Mouse (Mus musculus) testis, postnatal 10 days (tissue): ENCODE data around the gene Olfr458.
"Not testable (repeated sequence)": the region's sequence is repeated elsewhere in the genome, so short reads cannot be mapped to it uniquely, and the experiment has no call there.

ENCODE experiments used
- DNase-seq: peaks from one replicate; pipeline ENCODE4 v3.0.0; 2021; ENCODE audit warnings: low spot score

The Olfr458 gene

GRCm38 (mm10) chr6:42465096-42465495, at the start of gene Olfr458:
Olfr458 (minus strand) TSS chr6:42465196.
- DNase-seq: no peak

GRCm38 (mm10) chr6:42513461-42513860, 48.5 kb upstream of the Olfr458 start:
- DNase-seq: no peak

DNA sequence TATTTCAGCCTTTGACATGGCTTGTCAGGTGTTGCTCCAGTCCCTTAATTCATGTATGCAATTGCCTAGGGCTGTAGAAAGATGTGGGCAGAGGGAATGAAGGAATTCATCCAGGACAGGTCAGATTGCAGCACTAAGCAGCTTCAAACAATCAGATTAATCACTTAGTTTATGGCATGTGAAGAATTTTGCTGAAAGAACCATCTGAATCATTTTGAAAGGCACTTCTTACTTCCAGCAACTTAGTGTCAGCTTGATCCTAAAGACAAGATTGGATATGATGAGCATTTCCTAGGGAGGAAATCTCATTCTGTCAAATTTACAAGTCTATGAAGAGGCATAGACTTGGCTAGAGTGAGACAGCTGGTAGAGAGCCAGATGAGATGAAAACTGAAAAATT, 44.3 kb upstream of the Olfr458 start:
- DNase-seq: no peak

DNA sequence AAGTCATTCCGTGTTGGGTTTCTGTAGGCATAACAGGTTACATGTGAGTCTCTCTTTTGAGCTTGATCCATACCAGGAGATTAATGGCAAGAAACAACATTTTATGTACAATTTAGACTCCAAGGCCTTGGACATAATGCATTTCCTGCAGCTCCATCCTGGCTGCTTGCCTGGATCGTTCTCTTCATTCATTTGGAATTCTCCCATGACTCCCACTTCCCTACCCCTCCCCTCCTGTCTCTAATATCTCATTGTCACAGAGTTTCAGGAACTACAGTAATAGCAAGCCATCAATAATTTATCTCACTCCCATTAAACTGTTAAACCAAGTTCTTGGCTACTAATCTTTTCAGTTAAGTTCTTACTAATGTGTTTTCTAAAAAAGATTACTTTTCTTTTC, 38.5 kb upstream of the Olfr458 start:
- DNase-seq: no peak

- DNase-seq: no peak
These were observed 24.7 kb upstream of the Olfr458 start for GRCm38 (mm10) chr6:42489731-42490130.

DNA sequence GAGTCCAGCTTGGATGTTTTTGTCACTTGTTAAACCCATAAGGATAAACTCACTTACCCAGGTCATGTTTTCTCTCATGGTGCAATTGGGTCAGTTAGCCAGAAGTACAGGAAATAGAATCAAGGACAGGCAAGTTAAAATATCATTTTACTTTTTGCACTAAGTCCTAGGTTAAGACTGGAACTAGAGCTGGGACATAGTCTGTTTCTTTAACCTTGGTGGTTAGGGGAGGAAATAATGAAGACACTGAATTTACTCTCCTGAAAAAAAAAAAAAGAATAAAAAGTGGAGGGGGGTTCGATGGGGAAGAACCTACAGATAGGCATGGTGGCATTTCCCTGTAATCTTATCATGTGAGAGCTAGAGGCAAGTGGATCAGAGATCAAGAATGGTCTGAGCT, 22.1 kb upstream of the Olfr458 start, which contains the start of gene Olfr456:
Gene Olfr456 (minus strand): TSS at position 101 of the 400 bp plus-strand sequence.
- no peak for DNase-seq

GRCm38 (mm10) chr6:42484633-42485032, 19.6 kb upstream of the Olfr458 start:
- DNase-seq: no peak

DNA sequence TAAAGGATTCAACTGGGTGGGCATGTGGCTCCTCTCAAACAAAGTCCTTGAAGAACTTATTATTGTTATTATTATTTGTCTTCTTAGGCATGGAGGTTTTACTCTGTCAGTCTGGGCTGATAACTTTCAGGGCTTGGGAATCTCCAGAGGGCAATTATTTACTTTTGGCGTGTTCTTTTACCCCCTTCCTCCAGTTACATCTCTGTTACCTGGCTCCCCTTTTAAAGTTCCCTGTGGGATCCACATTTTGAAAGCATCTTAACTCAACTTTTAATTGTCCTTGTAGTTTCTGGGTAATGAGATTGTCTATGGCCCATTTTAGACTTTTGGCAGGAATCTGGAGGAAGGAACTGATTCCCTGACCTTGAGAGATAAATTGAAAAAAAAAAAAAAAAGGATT, 11.2 kb upstream of the Olfr458 start, which contains the start of gene Olfr457:
Gene Olfr457 (minus strand): TSS at position 101 of the 400 bp plus-strand sequence.
- DNase-seq: no peak

DNA sequence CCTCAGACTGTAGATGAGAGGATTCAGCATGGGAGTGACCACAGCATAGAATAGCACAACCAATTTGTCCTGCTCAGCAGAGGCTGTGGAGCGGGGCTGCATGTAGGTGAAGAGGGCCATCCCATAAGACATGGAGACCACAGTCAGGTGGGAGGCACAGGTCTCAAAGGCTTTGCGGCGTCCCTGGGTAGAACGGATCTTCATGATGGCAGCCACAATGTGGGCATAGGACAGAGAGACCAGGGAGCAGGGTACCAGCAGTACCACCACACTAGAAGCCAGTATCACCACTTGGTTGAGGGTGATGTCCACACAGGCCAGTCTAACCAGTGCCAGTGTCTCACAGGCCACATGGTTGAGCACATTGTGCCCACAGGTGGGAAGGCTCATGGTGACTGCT, 6.3 kb upstream of the Olfr458 start:
- not testable (repeated sequence) for DNase-seq

- no peak for DNase-seq
These were observed 5.5 kb upstream of the Olfr458 start for GRCm38 (mm10) chr6:42470542-42470941.

- no peak for DNase-seq
These were observed 17.6 kb downstream of the Olfr458 start for GRCm38 (mm10) chr6:42447381-42447780.

DNA sequence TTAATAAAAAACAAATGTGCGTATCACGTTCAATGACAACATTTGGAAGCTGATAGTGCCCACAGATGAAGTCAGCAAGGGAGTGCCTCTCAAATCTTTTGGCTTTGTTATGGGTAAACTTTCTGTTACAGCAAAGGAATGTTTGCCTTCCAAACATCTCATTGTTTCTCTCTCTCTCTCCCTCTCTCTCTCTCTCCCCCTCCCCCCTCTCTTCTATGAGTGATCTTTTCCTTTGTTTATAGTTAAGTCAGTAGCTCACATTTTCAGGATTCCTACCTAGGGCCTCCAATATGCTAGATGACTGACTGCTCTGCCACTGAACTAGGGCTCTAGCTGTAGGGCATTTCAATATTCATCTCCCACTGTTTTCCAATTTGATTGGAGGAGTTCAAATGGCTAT, 20.5 kb downstream of the Olfr458 start:
- DNase-seq: no peak

DNA sequence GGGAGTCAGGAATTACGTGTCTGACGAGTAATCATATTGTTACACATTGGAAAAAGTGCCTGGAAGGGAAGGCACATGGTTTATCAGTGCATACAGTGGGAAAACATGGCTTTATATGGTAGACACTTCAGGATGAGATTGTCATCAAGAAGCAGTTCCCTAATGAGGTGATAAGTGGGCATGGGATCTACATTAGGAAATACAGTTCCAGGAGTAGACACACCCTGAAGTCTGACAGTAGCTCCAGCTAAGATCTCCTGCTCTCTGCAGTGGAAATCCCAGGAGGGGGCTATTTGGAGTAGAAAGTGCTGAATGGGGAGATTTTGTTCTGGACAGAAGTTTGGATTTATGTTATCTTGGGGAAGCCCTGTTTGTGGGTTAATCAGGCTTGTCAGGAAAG, 23.6 kb downstream of the Olfr458 start:
- no peak for DNase-seq

DNA sequence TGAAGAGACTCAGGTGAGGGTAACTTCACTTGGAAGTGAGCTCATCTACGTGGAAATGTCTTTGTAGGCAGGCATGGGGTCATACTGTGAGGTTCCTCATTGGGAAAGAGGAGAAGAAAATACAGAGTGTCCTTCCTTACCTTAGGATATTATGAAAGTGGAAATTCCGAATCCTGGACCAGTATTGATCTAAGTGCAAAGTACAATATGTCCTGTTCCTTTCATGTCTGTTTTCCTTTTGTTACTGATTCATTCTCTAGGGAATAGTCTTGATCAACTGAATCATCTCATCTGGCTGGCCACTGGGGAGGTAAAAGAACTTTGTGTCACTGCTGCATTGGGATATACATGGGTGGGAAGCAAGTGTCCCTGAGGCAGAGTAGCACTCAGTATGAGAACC, 29.5 kb downstream of the Olfr458 start:
- DNase-seq: no peak

- no peak for DNase-seq
These were observed 30.6 kb downstream of the Olfr458 start, which contains the start of gene Tas2r126 for GRCm38 (mm10) chr6:42434446-42434845. Tas2r126 (plus strand) TSS chr6:42434535.

GRCm38 (mm10) chr6:42433554-42433953, 31.4 kb downstream of the Olfr458 start:
- DNase-seq: no peak

GRCm38 (mm10) chr6:42426337-42426736, 38.7 kb downstream of the Olfr458 start:
- DNase-seq: no peak

DNA sequence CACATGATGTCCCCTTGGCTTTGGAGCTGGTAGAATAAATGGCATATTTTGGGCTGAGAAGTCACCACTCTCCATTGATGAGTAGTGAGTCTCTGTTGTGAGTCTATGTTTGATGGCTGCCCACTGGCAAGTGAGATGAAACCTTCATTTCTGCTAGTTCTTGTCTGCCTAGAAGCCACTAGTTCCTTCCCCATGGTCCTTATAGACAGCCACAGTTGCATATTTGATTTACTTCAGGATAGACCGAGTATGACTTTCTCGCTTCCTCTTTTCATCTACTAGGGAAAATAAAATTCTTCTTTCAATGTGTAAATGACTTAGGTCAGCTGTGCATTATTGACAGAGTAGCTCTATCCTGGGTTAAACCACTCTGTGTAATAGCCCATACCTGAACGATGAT, 40.5 kb downstream of the Olfr458 start:
- no peak for DNase-seq

DNA sequence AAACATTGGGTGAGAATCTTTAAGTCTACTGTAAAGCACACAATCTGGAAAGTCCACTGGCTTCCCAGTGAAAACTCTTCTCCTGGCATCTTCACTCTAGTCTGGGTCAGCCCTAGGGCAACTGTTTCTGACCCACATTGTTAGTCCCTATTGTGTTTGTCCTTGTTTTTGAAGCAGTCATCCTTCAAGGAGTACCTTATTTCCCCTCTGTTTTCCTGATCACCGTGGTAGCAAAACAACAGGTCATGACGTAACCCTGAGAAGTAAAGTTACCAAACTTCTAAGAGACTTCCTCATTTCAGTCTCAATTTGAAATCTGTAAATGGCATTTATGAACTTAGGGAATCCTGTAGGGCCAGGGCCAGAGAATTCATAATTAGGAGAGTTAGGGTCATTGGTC, 43.6 kb downstream of the Olfr458 start:
- DNase-seq: no peak

DNA sequence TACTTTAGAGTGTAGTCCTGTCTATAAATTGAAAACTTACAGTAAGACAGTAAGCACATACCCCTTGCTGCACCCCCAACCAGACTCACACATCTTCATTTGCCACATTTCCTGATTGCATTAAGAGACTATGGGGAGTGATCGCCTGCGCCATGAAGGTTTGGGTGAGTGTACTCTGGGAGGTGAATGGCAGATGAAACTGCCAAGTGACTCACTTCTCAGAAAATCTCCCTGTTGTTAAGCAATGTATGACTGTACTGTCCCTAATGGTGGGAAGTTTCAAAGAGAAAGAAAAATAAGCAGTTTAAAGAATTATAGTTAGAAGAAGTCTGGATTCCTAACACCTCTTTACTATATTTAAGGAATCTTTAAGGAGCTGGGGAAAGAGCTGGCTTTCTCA, 45.6 kb downstream of the Olfr458 start:
- DNase-seq: no peak
